Mouse (Mus musculus) stomach, embryonic 14.5 days (tissue): ENCODE data around the gene Slc26a8. TPM values are rescaled to one million over a fixed set of nuclear protein-coding genes. Genes with fewer than 3 reads are reported as not detected.

Experiments used
- ATAC-seq: fragments of 200-750 bp; cut with Nextera tagmentation; 2 replicates; pipeline ENCODE4 v1.8.0; 2017; ENCODE audit warnings: low read depth, moderate TSS enrichment; ENCODE audit not compliant: insufficient number of reproducible peaks, insufficient read depth, low FRiP score
- H3K27ac ChIP-seq: fragments of 300-500 bp; sonication (generic); 2 replicates; pipeline ENCODE4 v1.5.1; 2014; ENCODE audit warnings: mild to moderate bottlenecking, low read length, moderate library complexity, mixed read lengths
- H3K27me3 ChIP-seq: fragments of 300-500 bp; sonication (generic); 2 replicates; pipeline ENCODE4 v1.6.1; 2014; ENCODE audit warnings: low read length, control low read depth, mixed read lengths; ENCODE audit not compliant: control insufficient read depth, insufficient read depth
- H3K36me3 ChIP-seq: fragments of 300-500 bp; sonication (generic); 2 replicates; pipeline ENCODE4 v1.6.1; 2014; ENCODE audit warnings: mild to moderate bottlenecking, control low read depth, low read length, moderate library complexity, mixed read lengths; ENCODE audit not compliant: control insufficient read depth, insufficient read depth
- H3K4me1 ChIP-seq: fragments of 300-500 bp; sonication (generic); 2 replicates; pipeline ENCODE4 v1.6.1; 2014; ENCODE audit warnings: low read length, control low read depth, mixed read lengths; ENCODE audit not compliant: control insufficient read depth, insufficient read depth
- H3K4me2 ChIP-seq: fragments of 300-500 bp; sonication (generic); replicated peaks from 2 replicates; pipeline ENCODE4 v1.6.1; 2014; ENCODE audit warnings: low read depth, low read length, control low read depth
- H3K4me3 ChIP-seq: fragments of 300-500 bp; sonication (generic); 2 replicates; pipeline ENCODE4 v1.5.1; 2014; ENCODE audit warnings: low read depth, low read length, control low read depth
- H3K9ac ChIP-seq: fragments of 300-500 bp; sonication (generic); replicated peaks from 2 replicates; pipeline ENCODE4 v1.6.1; 2014; ENCODE audit warnings: low read depth, mild to moderate bottlenecking, control low read depth, low read length, moderate library complexity, mixed read lengths
- H3K9me3 ChIP-seq: fragments of 300-500 bp; sonication (generic); 2 replicates; pipeline ENCODE4 v1.6.1; 2016; ENCODE audit warnings: low read depth, low read length, control low read depth; ENCODE audit not compliant: control insufficient read depth
- WGBS: fragments of 180-500 bp; shearing (Covaris S2); extraction: QIAGEN DNeasy Blood & Tissue Kit; methylation state at CpG from one replicate; pipeline ENCODE4 v1.1.7; 2014; 5-methylcytosine and 5-hydroxymethylcytosine counted together
- polyA plus RNA-seq: library from polyadenylated mRNA; unstranded; fragments of >200 nt; fragmentation: Nextera tagmentation; extraction: Ambion mirVana; gene quantifications from 2 replicates; pipeline ENCODE4 v1.2.1, GENCODE M21; 2014

Gene Slc26a8
- polyA plus RNA-seq, 1 experiment from 2014 or later, result 1.9 TPM

- Histone ChIP-seq H3K4me3 (no peak overlapping the region), H3K9ac (no peak overlapping the region), H3K36me3 (peaks cover 35% of the 10 kb centered on the region), H3K4me2 (no peak overlapping the region), H3K27ac (no peak overlapping the region), H3K27me3 (no peaks in the 10 kb centered on the region), H3K4me1 (peaks cover 12% of the 10 kb centered on the region; the same call in 1 of the 2 replicates), H3K9me3 (no peaks in the 10 kb centered on the region)
- 41% methylated on average over 7 of the region's 7 CpGs for WGBS
- ATAC-seq, result no peak
Observed at GRCm38 (mm10) chr17:28715832-28716548, 26.0 kb upstream of the Slc26a8 start.

- Histone ChIP-seq H3K4me2 (no peak overlapping the region), H3K9ac (no peak overlapping the region), H3K27me3 (no peaks in the 10 kb centered on the region), H3K4me3 (no peak overlapping the region), H3K36me3 (peaks cover 26% of the 10 kb centered on the region), H3K27ac (no peak overlapping the region), H3K4me1 (peaks cover 18% of the 10 kb centered on the region), H3K9me3 (no peaks in the 10 kb centered on the region)
- ATAC-seq, result no peak
- WGBS, result 94% methylated on average over 3 of the region's 3 CpGs
Observed at GRCm38 (mm10) chr17:28714006-28714405, 24.0 kb upstream of the Slc26a8 start.

- H3K4me2 ChIP-seq, result no peak overlapping the region
- no peak overlapping the region for H3K27ac ChIP-seq
- peaks cover 22% of the 10 kb centered on the region for H3K36me3 ChIP-seq
- no peak for ATAC-seq
- H3K4me3 ChIP-seq, result no peak overlapping the region
- no peaks in the 10 kb centered on the region for H3K9me3 ChIP-seq
- peaks cover 20% of the 10 kb centered on the region for H3K4me1 ChIP-seq
- H3K9ac ChIP-seq, result no peak overlapping the region
- no peaks in the 10 kb centered on the region for H3K27me3 ChIP-seq
- WGBS, result 64% methylated on average over 6 of the region's 6 CpGs
Observed at GRCm38 (mm10) chr17:28712305-28712704, 22.3 kb upstream of the Slc26a8 start.

- Histone ChIP-seq H3K27me3 (no peaks in the 10 kb centered on the region), H3K9ac (no peak overlapping the region), H3K4me1 (peaks cover 17% of the 10 kb centered on the region), H3K4me3 (no peak overlapping the region), H3K27ac (no peak overlapping the region), H3K4me2 (no peak overlapping the region), H3K36me3 (peaks cover 16% of the 10 kb centered on the region; the same call in 1 of the 2 replicates), H3K9me3 (no peaks in the 10 kb centered on the region)
- 93% methylated on average over 6 of the region's 6 CpGs for WGBS
- no peak for ATAC-seq
Observed at GRCm38 (mm10) chr17:28711237-28711636, 21.2 kb upstream of the Slc26a8 start.

- H3K4me3 ChIP-seq, result no peak overlapping the region
- H3K9ac ChIP-seq, result no peak overlapping the region
- peaks cover 9% of the 10 kb centered on the region; the same call in 1 of the 2 replicates for H3K36me3 ChIP-seq
- no peaks in the 10 kb centered on the region for H3K9me3 ChIP-seq
- peaks cover 10% of the 10 kb centered on the region for H3K4me1 ChIP-seq
- WGBS, result 82% methylated on average over 8 of the region's 8 CpGs
- ATAC-seq, result no peak
- no peak overlapping the region for H3K27ac ChIP-seq
- no peaks in the 10 kb centered on the region for H3K27me3 ChIP-seq
- H3K4me2 ChIP-seq, result no peak overlapping the region
Observed at GRCm38 (mm10) chr17:28710291-28710688, 20.3 kb upstream of the Slc26a8 start.

- no peaks in the 10 kb centered on the region for H3K27me3 ChIP-seq
- H3K4me2 ChIP-seq, result no peak overlapping the region
- no peak overlapping the region for H3K4me3 ChIP-seq
- no peak overlapping the region for H3K9ac ChIP-seq
- H3K36me3 ChIP-seq, result peaks cover 9% of the 10 kb centered on the region; the same call in 1 of the 2 replicates
- H3K4me1 ChIP-seq, result peaks cover 10% of the 10 kb centered on the region
- no peak for ATAC-seq
- 60% methylated on average over 8 of the region's 8 CpGs for WGBS
- peak overlapping the region; percentile 23; the same call in 1 of the 2 replicates for H3K27ac ChIP-seq
- no peaks in the 10 kb centered on the region for H3K9me3 ChIP-seq
Observed at GRCm38 (mm10) chr17:28709552-28710290, 19.7 kb upstream of the Slc26a8 start.

GRCm38 (mm10) chr17:28708989-28709388, 19.0 kb upstream of the Slc26a8 start:
- Histone ChIP-seq H3K4me3 (no peak overlapping the region), H3K9ac (no peak overlapping the region), H3K27ac (no peak overlapping the region), H3K36me3 (peaks cover 5% of the 10 kb centered on the region; the same call in 1 of the 2 replicates), H3K4me1 (peaks cover 10% of the 10 kb centered on the region), H3K27me3 (no peaks in the 10 kb centered on the region), H3K4me2 (no peak overlapping the region), H3K9me3 (no peaks in the 10 kb centered on the region)
- WGBS, result 23% methylated on average over 2 of the region's 2 CpGs
- no peak for ATAC-seq

GRCm38 (mm10) chr17:28707816-28708215, 17.8 kb upstream of the Slc26a8 start:
- peaks cover 10% of the 10 kb centered on the region for H3K4me1 ChIP-seq
- no peak for ATAC-seq
- no peak overlapping the region for H3K27ac ChIP-seq
- WGBS, result 81% methylated on average over 2 of the region's 2 CpGs
- H3K36me3 ChIP-seq, result no peaks in the 10 kb centered on the region
- no peaks in the 10 kb centered on the region for H3K27me3 ChIP-seq
- no peak overlapping the region for H3K9ac ChIP-seq
- no peak overlapping the region for H3K4me3 ChIP-seq
- H3K4me2 ChIP-seq, result no peak overlapping the region
- H3K9me3 ChIP-seq, result no peaks in the 10 kb centered on the region
